Mouse (Mus musculus) Patski (cell line): Measurements from ENCODE around the gene Ndufa4l2. TPM values are rescaled to one million over a fixed set of nuclear protein-coding genes. Genes with fewer than 3 reads are reported as not detected.
A peak's percentile ranks its signal among the peaks of the same experiment; 100 is the strongest.

Experiments used
- ATAC-seq: fragments of 100-300 bp; one replicate; pipeline ENCODE4 v1.8.0; 2021
- CTCF ChIA-PET: fragments of 350-600 bp; sonication (Branson Sonifier 250); formaldehyde crosslinking; loops from one replicate; lab custom pipeline; 2022; ENCODE audit warnings: inconsistent platforms; lab: Charles Lee
- POLR2A ChIA-PET: fragments of 350-600 bp; sonication (Branson Sonifier 250); formaldehyde crosslinking; loops from one replicate; lab custom pipeline; 2022; ENCODE audit warnings: antibody characterized with exemption, inconsistent platforms; lab: Charles Lee
- DNase-seq: peaks from one replicate; pipeline ENCODE4 v3.0.0-alpha.2; 2011; ENCODE audit warnings: low read depth, low spot score
- H3K27me3 ChIP-seq: fragments of 371-371 bp; one replicate; pipeline ENCODE4 v1.5.1; 2021
- CTCF ChIP-seq: fragments of 100-300 bp; IDR thresholded peaks from one replicate; pipeline ENCODE4 v1.5.1; 2021
- in situ Hi-C: fragments of 300-500 bp; cut with MboI; formaldehyde crosslinking; loops from 3 replicates; pipeline ENCODE4 v1.11.1; 2018; ENCODE audit warnings: low pct_unique_long_range_greater_than_20kb, mixed read lengths
- polyA plus RNA-seq: library from polyadenylated mRNA; unstranded; gene quantifications from one replicate; pipeline ENCODE4 v1.2.3, GENCODE M21; 2021

Gene Ndufa4l2
- polyA plus RNA-seq, 1 experiment from 2014 or later = 0.18 TPM

DNA sequence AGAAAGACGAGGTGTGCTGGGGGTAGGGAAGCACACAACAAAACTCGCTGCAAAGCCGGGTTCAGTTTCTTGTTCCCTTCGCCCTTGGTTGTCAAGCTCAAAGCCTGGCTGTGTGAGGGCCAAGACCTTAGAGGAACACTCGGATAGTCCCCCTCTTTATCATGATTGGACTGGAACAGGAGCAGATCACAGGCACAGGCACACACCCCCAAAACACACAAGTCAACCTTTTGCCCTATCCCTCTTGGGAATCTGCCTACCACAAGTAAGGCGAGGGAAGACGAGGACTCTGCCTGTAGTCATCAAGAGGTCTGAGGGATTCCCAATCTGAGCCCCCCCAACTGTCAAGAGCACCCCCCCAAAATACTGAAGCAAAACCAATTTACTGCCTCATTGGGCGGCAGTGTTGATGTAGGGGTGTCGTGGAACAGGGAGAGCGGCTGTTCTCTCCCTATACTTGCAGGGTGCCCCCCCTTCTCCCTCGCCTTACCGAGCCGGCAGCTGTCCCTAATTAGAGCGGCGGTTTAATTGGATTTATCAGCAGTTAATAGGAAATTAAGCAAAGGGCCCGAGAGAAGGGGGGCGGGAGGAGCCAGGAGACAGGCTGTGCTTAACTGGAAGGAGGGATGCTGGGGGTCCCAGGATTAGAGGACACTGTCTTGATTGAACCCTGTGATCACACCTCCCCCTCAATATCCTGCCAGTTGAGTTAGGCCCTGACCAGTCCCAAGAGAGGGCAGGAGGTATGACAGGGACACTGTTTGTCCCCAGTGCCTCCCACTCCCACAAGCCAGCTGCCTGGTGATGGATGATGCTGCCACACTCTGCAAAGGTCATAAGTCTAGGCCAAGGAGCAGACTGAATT lies 4.7 kb upstream of the Ndufa4l2 start:
- ATAC-seq (no peak), DNase-seq (no peak)
- H3K27me3 ChIP-seq = no peaks in the 10 kb centered on the region
- no peak for TF ChIP-seq CTCF
- POLR2A ChIA-PET = interaction anchor here (0.5 kb wide), 1 partner anchor 819 kb away, joined by 3 read pairs; no protein-coding TSS in a partner anchor
- in situ Hi-C loops = loop anchor here (5.0 kb wide), 1 partner anchor 32 kb away; no protein-coding TSS in a partner anchor
- CTCF ChIA-PET = interaction anchor here (1.0 to 5.5 kb wide), 5 partner anchors 10 to 45 kb away, joined by 4 to 34 read pairs (median 6); no protein-coding TSS in a partner anchor

- no peak for DNase-seq
- in situ Hi-C loops = no loop called here
- H3K27me3 ChIP-seq = no peaks in the 10 kb centered on the region
- ChIA-PET CTCF (interaction anchor here (1.0 to 1.5 kb wide), 2 partner anchors 27 to 32 kb away, joined by 4 to 6 read pairs; no protein-coding TSS in a partner anchor), POLR2A (interaction anchor here (0.5 kb wide), 1 partner anchor 818 kb away, joined by 3 read pairs; no protein-coding TSS in a partner anchor)
- ATAC-seq = no peak
- TF ChIP-seq CTCF = no peak
Measured at GRCm38 (mm10) chr10:127510895-127511617, 3.7 kb upstream of the Ndufa4l2 start.

- ChIA-PET CTCF (interaction anchor here (0.7 to 3.6 kb wide), 14 partner anchors 10 to 131 kb away, joined by 3 to 101 read pairs (median 14); partner anchors contain the start of genes Nxph4, Shmt2, Stac3 and Stat6), POLR2A (no interaction called here)
- in situ Hi-C loops = no loop called here
- peak; percentile 4 for ATAC-seq
- no peaks in the 10 kb centered on the region for H3K27me3 ChIP-seq
- no peak for TF ChIP-seq CTCF
- DNase-seq = no peak
Measured at GRCm38 (mm10) chr10:127511634-127512306, 3.0 kb upstream of the Ndufa4l2 start.

DNA sequence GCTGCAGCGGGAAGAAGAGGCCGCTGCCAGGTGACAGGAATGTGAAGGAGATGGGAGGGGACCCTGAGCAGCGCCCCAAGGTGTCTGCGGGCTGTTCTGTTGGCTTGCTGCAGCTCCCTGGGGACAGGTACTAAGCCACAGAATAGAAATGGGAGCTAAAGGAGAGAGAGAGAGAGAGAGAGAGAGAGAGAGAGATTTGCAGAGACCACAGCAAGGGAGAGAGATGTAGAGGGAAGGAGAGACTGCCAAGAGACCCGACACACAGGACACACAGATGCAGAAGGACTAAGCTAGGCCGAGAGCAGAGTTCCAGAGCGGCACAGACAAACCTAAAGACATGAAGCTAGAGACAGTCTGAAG lies 2.5 kb upstream of the Ndufa4l2 start:
- DNase-seq (no peak), ATAC-seq (no peak)
- POLR2A ChIA-PET = interaction anchor here (0.7 to 1.7 kb wide), 3 partner anchors 10 to 19 kb away, joined by 3 to 10 read pairs (median 4); partner anchors contain the start of gene Shmt2
- TF ChIP-seq CTCF = no peak
- CTCF ChIA-PET = interaction anchor here (0.6 to 3.6 kb wide), 23 partner anchors 10 to 175 kb away, joined by 3 to 101 read pairs (median 6); partner anchors contain the start of genes Nxph4, Shmt2, Stac3 and Stat6
- in situ Hi-C loops = no loop called here
- H3K27me3 ChIP-seq = no peaks in the 10 kb centered on the region

DNA sequence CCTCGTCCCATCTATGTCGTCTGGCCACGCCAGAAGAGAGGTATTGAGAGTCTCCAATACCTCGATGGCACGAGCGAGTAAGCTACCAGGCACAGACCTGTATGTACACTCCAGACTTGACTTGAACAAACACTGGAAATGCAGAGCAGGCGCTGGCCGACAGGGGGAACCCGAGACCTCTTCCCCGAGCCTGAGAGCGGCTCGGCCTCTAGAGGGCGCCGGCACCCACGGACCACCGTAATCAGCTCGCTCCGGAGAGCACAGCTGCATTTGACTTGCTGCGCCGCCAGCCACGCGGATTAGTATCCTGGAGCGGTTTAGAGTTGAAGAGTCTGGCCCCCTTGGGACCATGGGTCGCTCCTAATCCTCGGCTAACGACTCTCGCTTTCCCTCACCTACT lies 2.0 kb upstream of the Ndufa4l2 start:
- in situ Hi-C loops = no loop called here
- H3K27me3 ChIP-seq = no peaks in the 10 kb centered on the region
- CTCF ChIA-PET = interaction anchor here (0.6 to 3.6 kb wide), 27 partner anchors 10 to 175 kb away, joined by 3 to 101 read pairs (median 5); partner anchors contain the start of genes Nxph4, Shmt2, Stac3 and Stat6
- POLR2A ChIA-PET = interaction anchor here (0.6 to 1.8 kb wide), 6 partner anchors 9 to 156 kb away, joined by 3 to 10 read pairs (median 4); partner anchors contain the start of genes Nab2 and Shmt2
- DNase-seq = peak; percentile 41
- TF ChIP-seq CTCF = no peak
- peak; percentile 78 for ATAC-seq

DNA sequence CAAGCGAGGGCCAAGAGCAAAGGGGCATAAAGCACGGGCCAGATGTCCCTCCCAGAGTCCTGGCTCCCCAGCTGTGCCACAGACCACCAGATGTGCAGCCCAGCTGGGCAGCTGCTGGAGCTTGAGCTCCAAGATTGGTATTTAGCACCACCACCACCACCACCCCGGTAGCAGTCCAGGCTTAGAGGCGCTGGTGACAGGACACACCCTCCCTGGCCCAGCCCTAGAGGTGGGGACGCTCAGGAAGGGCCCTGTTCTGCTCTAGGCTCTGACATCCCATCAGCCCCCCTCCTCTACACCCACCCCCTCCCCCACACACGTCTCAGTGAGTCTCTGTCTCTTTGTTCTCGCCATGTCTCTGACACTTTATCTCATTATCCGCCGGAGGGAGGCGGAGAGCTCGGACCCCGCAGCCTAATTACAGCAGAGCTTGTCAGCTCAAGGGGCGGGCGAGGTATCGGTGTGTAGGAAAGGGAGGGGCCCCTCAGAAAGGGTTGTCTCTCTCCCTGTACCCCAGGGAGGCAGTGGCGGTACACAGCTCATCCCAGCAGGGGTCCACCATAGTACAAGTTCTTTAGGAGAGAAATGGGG lies 1.2 kb upstream of the Ndufa4l2 start:
- no peak for TF ChIP-seq CTCF
- ChIA-PET POLR2A (interaction anchor here (1.1 to 1.8 kb wide), 4 partner anchors 8 to 24 kb away, joined by 3 to 10 read pairs (median 6); partner anchors contain the start of gene Shmt2), CTCF (interaction anchor here (0.9 to 3.6 kb wide), 24 partner anchors 9 to 176 kb away, joined by 3 to 101 read pairs (median 6); partner anchors contain the start of genes Nxph4, Shmt2 and Stac3)
- in situ Hi-C loops = no loop called here
- no peaks in the 10 kb centered on the region for H3K27me3 ChIP-seq
- DNase-seq = no peak
- ATAC-seq = no peak

DNA sequence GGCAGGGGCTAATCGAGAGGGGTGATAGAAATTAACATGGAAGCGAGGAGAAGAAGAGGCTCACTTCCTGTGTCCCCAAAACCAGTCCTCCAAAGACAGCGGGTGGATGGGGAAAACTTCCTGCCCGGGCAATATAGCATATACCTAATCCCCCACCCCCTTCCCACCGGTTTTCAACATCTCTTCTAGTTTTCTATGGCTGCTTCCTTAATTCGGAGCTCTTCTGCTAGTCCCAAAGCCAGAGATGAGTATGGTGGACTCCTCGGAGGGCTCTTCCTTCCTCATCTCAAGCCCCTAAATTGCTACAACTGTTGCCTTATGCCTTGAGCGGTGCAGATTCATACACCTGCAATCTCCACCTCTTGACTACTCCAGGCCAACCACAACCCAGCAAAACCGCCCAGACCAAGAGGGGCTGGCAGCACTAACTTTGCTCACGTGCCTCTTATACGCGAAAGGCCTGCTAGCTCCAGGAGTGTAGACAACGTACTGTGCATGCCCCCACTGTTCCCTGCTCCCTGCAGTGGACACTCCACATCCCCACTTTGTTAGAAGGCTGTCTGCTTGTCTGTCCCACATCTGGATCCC lies 562 bp upstream of the Ndufa4l2 start:
- no peaks in the 10 kb centered on the region for H3K27me3 ChIP-seq
- ChIA-PET CTCF (interaction anchor here (1.6 to 3.6 kb wide), 5 partner anchors 9 to 41 kb away, joined by 3 to 101 read pairs (median 37); partner anchors contain the start of genes Nxph4, Shmt2 and Stac3), POLR2A (interaction anchor here (1.7 to 1.8 kb wide), 2 partner anchors 8 to 22 kb away, joined by 8 to 10 read pairs; partner anchors contain the start of gene Shmt2)
- DNase-seq (no peak), ATAC-seq (no peak)
- in situ Hi-C loops = no loop called here
- no peak for TF ChIP-seq CTCF

DNA sequence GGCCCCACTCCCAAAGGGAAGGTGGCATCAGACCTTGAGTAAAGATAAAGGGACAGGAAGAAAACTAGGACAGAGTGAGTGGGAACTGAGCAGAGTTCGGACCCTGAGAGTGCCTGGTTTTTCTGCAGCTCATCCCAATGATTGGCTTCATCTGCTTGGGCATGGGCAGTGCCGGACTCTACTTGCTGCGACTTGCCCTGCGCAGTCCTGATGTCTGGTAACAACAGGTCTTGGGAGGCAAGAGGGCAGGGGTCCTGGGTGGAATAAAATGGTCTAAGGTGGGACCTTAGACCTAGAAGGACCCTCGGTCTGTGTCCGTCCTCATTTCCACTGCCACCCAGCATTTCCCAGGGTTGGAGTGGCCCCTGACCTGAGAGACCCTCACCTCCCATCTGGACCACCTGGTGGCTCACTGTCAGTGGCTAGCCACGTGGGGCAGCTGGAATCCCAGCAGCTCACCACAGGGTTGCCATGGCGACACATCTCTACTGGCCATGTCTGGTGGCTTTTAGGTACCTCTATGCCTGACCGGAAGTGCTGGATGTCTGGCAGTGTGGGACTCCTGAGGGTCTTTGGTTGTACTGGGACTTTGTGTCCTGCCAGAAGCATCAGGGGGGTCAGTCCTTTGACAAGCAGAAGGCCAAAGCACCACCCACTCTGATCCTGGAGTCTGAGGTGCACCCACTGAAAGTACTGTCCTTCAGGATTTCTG lies 660 bp downstream of the Ndufa4l2 start:
- ATAC-seq (no peak), DNase-seq (no peak)
- ChIA-PET CTCF (interaction anchor here (1.2 to 3.6 kb wide), 3 partner anchors 21 to 40 kb away, joined by 3 to 101 read pairs (median 4); partner anchors contain the start of gene Nxph4), POLR2A (no interaction called here)
- no peaks in the 10 kb centered on the region for H3K27me3 ChIP-seq
- TF ChIP-seq CTCF = no peak
- in situ Hi-C loops = no loop called here
